Mouse (Mus musculus): ENCODE measurements around the gene Eno1.

Gene Eno1

GRCm38 (mm10) chr4:150236521-150237481 lies at the start of gene Eno1:
Gene Eno1, plus strand, starts transcription at chr4:150236721.
- DNase-seq (ENCODE audit: low spot score in 2 of 2): peak; percentile 74 to 96

GRCm38 (mm10) chr4:150188236-150188635 lies 48.3 kb upstream of the Eno1 start:
- no peak for DNase-seq (ENCODE audit: low spot score in 2 of 2)

- DNase-seq (ENCODE audit: low spot score in 2 of 2): no peak
Observed at GRCm38 (mm10) chr4:150192199-150192598, 44.3 kb upstream of the Eno1 start.

- peak in 1 of 2 experiments; percentile 15 for DNase-seq (ENCODE audit: low spot score in 2 of 2)
Observed at GRCm38 (mm10) chr4:150193915-150194314, 42.6 kb upstream of the Eno1 start.

- DNase-seq (ENCODE audit: low spot score in 2 of 2): no peak
Observed at GRCm38 (mm10) chr4:150198268-150198667, 38.3 kb upstream of the Eno1 start.

GRCm38 (mm10) chr4:150201232-150201631 lies 35.3 kb upstream of the Eno1 start, which contains the start of gene Car6:
Gene Car6, minus strand, starts transcription at chr4:150201332.
- DNase-seq (ENCODE audit: low spot score in 2 of 2): no peak

- DNase-seq (ENCODE audit: low spot score in 2 of 2): no peak
Observed at GRCm38 (mm10) chr4:150202702-150203101, 33.8 kb upstream of the Eno1 start.

- no peak for DNase-seq (ENCODE audit: low spot score in 2 of 2)
Observed at GRCm38 (mm10) chr4:150204877-150205276, 31.6 kb upstream of the Eno1 start.

- DNase-seq (ENCODE audit: low spot score in 2 of 2): no peak
Observed at GRCm38 (mm10) chr4:150209751-150210150, 26.8 kb upstream of the Eno1 start.

GRCm38 (mm10) chr4:150210306-150210705 lies 26.2 kb upstream of the Eno1 start:
- no peak for DNase-seq (ENCODE audit: low spot score in 2 of 2)

GRCm38 (mm10) chr4:150211930-150212552 lies 24.5 kb upstream of the Eno1 start:
- DNase-seq (ENCODE audit: low spot score in 2 of 2): no peak

GRCm38 (mm10) chr4:150212553-150212971 lies 24.0 kb upstream of the Eno1 start:
- no peak for DNase-seq (ENCODE audit: low spot score in 2 of 2)

- DNase-seq (ENCODE audit: low spot score in 2 of 2): no peak
Observed at GRCm38 (mm10) chr4:150213910-150214309, 22.6 kb upstream of the Eno1 start.

- DNase-seq (ENCODE audit: low spot score in 2 of 2): no peak
Observed at GRCm38 (mm10) chr4:150216423-150216822, 20.1 kb upstream of the Eno1 start.

- no peak for DNase-seq (ENCODE audit: low spot score in 2 of 2)
Observed at GRCm38 (mm10) chr4:150217042-150217554, 19.4 kb upstream of the Eno1 start.

- no peak for DNase-seq (ENCODE audit: low spot score in 2 of 2)
Observed at GRCm38 (mm10) chr4:150217935-150218334, 18.6 kb upstream of the Eno1 start.

GRCm38 (mm10) chr4:150219501-150220292 lies 16.8 kb upstream of the Eno1 start:
- peak in 1 of 2 experiments; percentile 58 for DNase-seq (ENCODE audit: low spot score in 2 of 2)

GRCm38 (mm10) chr4:150220584-150220983 lies 15.9 kb upstream of the Eno1 start:
- DNase-seq (ENCODE audit: low spot score in 2 of 2): no peak

GRCm38 (mm10) chr4:150221017-150221640 lies 15.4 kb upstream of the Eno1 start:
- DNase-seq (ENCODE audit: low spot score in 2 of 2): no peak

GRCm38 (mm10) chr4:150223830-150224229 lies 12.7 kb upstream of the Eno1 start:
- DNase-seq (ENCODE audit: low spot score in 2 of 2): no peak

- DNase-seq (ENCODE audit: low spot score in 2 of 2): no peak
Observed at GRCm38 (mm10) chr4:150225700-150226099, 10.8 kb upstream of the Eno1 start.

Measured in left cerebral cortex, adult 9 months (tissue).